Mouse (Mus musculus): Measurements from ENCODE around the gene Sipa1l1.

GRCm38 (mm10) chr12:82397751-82398150, 228.6 kb downstream of the Sipa1l1 start:
- no peak for TF ChIP-seq CTCF (IDR thresholded peaks at IDR 0.05; ENCODE audit: extremely low read depth, insufficient read depth, low read length)
- no peak for TF ChIP-seq POLR2A (IDR thresholded peaks at IDR 0.05; ENCODE audit: extremely low read depth, insufficient read depth, low read length)

Data from cortical plate, adult 2 months (tissue).